Mouse (Mus musculus): ENCODE measurements around the gene Olfr597.
"Not testable (repeated sequence)": the region's sequence is repeated elsewhere in the genome, so short reads cannot be mapped to it uniquely, and the experiment has no call there.

Gene Olfr597

GRCm38 (mm10) chr7:103316015-103316414 lies at the start of gene Olfr597:
Olfr597 (plus strand) TSS chr7:103316315.
- DNase-seq (ENCODE audit: low spot score): not testable (repeated sequence)

- DNase-seq (ENCODE audit: low spot score): not testable (repeated sequence)
Observed at GRCm38 (mm10) chr7:103305348-103305747, 10.8 kb upstream of the Olfr597 start, which contains the start of gene Olfr596. Olfr596 (plus strand) TSS chr7:103305648.

GRCm38 (mm10) chr7:103323268-103323667 lies 7.2 kb downstream of the Olfr597 start, which contains the start of gene Olfr598:
Olfr598 (plus strand) TSS chr7:103323568.
- no peak for DNase-seq (ENCODE audit: low spot score)

- DNase-seq (ENCODE audit: low spot score): no peak
Observed at GRCm38 (mm10) chr7:103335617-103336016, 19.5 kb downstream of the Olfr597 start, which contains the start of gene Olfr599. Olfr599 (plus strand) TSS chr7:103335917.

GRCm38 (mm10) chr7:103349569-103349968 lies 33.5 kb downstream of the Olfr597 start, which contains the start of gene Olfr600:
Olfr600 (minus strand) TSS chr7:103349669.
- DNase-seq (ENCODE audit: low spot score): no peak

- no peak for DNase-seq (ENCODE audit: low spot score)
Observed at GRCm38 (mm10) chr7:103362555-103362954, 46.4 kb downstream of the Olfr597 start, which contains the start of gene Olfr601. Olfr601 (minus strand) TSS chr7:103362655.
